Mouse (Mus musculus): ENCODE data around the gene Uap1l1. TPM values are rescaled to one million over a fixed set of nuclear protein-coding genes. Genes with fewer than 3 reads are reported as not detected.

Uap1l1 gene
- total RNA-seq (2023), result 10 to 100 TPM; 24.7 to 30.9 TPM

DNA sequence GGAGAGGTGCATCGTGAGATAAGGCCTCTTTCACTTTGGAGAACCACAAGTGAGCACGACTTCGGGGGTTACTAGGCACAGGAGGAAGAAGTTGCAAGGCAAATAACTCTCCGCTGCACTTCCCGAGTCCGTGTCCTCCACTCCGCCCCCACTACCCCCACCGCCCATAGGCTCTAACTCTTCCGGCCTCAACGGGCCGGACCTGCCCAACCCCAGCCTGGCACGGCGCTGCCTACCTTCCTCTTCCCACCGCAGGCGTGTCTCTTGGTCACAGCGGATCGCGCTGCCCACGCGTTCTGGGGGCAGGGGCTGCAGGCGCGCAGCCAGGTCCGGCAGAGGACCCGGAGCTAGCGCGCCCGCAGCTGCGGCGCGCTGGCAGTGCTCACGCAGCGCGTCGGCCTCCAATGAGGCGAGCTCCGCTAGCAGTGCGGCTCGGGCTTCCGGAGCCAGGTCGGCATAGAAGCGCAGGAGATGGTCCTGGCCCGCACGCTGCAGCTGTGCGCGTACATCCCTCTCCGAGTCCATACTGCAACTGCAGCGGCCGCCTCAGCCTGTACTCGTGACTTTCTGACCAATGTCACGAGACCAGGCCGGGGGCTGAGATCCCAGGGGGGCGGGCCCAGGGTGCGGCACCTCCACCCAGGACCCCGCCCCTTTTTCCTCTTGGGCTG, at the start of gene Uap1l1:
Gene Uap1l1 (minus strand): TSS at position 592 of the 671 bp plus-strand sequence.

GRCm38 (mm10) chr2:25399051-25399450, 33.6 kb upstream of the Uap1l1 start, which contains the start of gene Npdc1:
TSS of gene Npdc1 (plus strand) at chr2:25399351.

DNA sequence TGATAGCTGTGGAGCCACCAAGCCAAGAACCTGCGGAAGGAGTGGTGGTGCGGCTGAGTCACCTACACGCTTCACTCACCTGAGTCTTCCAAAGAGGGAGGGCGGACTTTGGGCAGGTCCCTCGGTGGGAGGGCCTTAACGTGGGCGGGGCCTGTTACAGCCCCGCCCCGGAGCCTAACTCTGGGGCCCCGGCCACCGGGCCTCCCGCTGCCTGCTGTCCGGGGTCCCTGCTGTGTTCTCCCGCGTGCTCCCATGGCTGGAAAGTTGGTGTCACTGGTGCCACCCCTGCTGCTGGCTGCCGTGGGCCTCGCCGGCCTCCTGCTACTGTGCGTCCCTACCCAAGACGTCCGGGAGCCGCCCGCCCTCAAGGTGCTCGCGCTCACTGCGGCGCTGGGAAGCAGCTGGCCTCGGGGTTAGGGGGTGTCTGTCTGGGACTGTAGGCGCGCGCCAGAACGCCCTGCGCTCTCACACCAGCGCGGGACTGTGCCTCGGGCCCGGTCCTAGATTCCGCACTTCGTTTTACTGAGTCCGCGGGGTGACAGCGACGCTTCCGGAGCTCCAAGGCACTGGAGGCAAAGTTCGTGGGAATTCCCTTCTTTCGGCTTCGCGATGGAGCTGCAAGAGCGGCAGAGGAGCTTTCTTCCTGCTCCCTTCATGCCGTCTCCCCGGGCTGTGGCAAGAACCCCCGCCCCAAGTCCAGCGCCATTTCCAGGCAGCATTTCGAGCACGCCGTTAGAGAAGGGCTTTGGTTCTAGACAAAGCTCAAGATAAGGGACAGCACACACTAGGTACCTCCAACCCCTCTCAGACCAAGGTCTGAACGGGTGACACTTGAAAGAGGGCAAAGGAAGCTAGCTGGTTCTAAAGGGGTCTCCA, 30.5 kb upstream of the Uap1l1 start, which contains the start of gene Entpd2:
Gene Entpd2 (plus strand): TSS at position 154 of the 876 bp plus-strand sequence.

GRCm38 (mm10) chr2:25371764-25372643, 6.5 kb upstream of the Uap1l1 start, which contains the start of gene Sapcd2:
TSS of gene Sapcd2 (plus strand) at chr2:25372321.

DNA sequence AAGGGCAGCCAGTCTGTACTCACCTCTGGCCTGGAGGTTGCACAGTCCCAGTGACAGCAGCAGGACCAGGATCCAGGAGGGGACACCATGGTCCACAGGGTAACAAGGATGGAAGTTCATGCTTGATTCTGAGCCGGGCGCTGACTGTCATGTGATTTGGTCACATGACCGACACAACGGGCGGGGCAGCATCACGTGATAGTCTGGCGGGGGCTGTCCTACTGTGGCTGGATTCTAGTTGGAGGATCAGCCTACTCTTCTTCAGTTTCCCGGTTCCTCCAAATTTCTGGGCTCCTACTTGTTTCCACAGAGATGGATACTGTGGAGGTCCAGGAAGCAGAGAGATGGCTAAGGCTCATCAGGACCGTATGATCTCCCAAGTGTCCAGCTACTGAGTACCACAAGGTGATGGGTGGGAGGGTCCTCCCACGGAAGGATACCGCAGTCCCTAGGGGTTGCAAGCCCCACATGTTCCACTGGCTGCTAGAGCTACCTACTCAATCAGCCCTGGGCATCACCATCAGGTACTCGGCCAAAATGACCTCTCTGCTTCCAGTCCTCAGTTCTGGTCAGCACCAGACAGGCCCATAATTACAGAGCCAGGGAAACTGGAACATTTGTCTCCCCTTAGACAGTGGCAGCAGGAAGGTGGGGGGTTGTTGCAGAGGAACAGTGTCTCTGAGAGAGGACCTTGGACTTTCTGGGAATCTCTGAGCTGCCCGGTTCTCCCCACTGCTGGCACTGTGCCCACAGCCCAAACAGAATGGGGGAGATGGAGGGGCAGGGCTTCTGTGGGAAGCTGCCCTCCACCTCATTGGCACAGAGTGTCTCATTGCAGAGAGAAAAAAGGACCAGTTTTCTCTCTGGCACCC, 9.0 kb downstream of the Uap1l1 start, which contains the start of gene Dpp7:
Gene Dpp7 (minus strand): TSS at position 152 of the 872 bp plus-strand sequence.

DNA sequence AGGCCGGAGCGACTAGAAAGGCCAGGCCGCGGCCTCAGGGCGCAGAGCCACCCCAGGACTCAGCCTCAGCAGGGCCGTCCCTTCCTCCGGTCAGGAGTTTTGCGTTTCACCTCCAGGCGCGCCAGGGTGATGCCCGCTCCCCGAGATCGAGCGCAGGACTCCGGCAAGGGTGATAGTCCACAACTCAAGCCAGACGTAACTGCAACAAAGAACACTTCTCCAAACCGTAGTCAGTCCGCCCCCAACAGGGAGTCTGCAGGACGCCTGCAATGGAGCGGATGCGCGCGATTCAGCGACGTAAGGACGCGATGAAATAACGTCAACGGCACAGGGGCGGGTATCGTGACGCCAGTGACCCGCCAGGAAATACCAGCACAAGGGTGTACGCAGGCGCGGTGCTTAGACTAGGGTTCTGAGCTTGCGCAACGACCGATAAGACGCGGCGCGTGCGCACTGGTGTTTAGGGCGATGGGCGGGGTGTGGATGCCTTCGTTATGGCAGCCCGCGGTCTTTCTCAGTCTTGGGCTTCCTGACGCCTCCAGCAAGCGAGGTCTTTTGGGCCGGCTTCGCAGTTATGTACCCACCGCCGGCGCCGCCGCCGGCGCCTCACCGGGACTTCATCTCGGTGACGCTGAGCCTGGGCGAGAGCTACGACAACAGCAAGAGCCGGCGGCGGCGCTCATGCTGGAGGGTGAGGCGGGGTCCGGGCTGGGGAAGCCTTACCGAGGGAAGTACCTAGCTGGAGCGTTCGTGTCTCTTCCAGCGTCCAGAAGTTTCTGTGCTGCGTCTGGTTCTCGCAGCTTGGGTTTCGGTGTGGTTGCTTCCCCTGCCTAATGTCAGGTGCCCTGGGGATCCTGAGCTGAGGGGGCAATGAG, 33.0 kb downstream of the Uap1l1 start, which contains the start of gene Man1b1:
Gene Man1b1 (plus strand): TSS at position 53 of the 875 bp plus-strand sequence.

GRCm38 (mm10) chr2:25318971-25319773, 46.3 kb downstream of the Uap1l1 start, which contains the start of gene Grin1:
TSS of gene Grin1 (minus strand) at chr2:25319187.

Other genes with a start within 250 kb of the Uap1l1 start
- gene Nrarp, start 184.9 kb downstream of the Uap1l1 start, total RNA-seq (2023), result 1 to 10 TPM; 5.6 to 5.8 TPM
- 10 to 100 TPM; 34.6 to 36.4 TPM for gene Tor4a, start 168.8 kb downstream of the Uap1l1 start, total RNA-seq (2023)
- gene Nelfb, start 154.2 kb downstream of the Uap1l1 start, total RNA-seq (2023), result 10 to 100 TPM; 48.9 to 59.0 TPM
- gene Stpg3, start 151.0 kb downstream of the Uap1l1 start, total RNA-seq (2023), result not detected
- not detected for gene Fam166a, start 146.9 kb downstream of the Uap1l1 start, total RNA-seq (2023)
- gene Tubb4b, start 141.0 kb downstream of the Uap1l1 start, total RNA-seq (2023), result 10 to 100 TPM; 47.5 to 50.6 TPM
- not detected for gene Slc34a3, start 131.3 kb downstream of the Uap1l1 start, total RNA-seq (2023)
- gene Rnf224, start 128.9 kb downstream of the Uap1l1 start, total RNA-seq (2023), result not detected
- gene Rnf208, start 123.4 kb downstream of the Uap1l1 start, total RNA-seq (2023), result under 1 TPM in 1 of 2 experiments, not detected in 1; 0.88 TPM
- gene Cysrt1, start 123.2 kb downstream of the Uap1l1 start, total RNA-seq (2023), result not detected
- 1 to 10 TPM; 2.3 to 2.6 TPM for gene AL732309.1, start 118.8 kb downstream of the Uap1l1 start, total RNA-seq (2023)
- gene Tmem203, start 110.2 kb downstream of the Uap1l1 start, total RNA-seq (2023), result 10 to 100 TPM; 14.0 to 21.2 TPM
- 10 to 100 TPM; 21.1 to 24.9 TPM for gene Tprn, start 103.1 kb downstream of the Uap1l1 start, total RNA-seq (2023)
- gene Ssna1, start 93.2 kb downstream of the Uap1l1 start, total RNA-seq (2023), result 10 to 100 TPM; 49.1 TPM
- gene Anapc2, start 93.2 kb downstream of the Uap1l1 start, total RNA-seq (2023), result 10 to 100 TPM; 83.4 to 88.1 TPM
- not detected for gene Tmem210, start 77.5 kb downstream of the Uap1l1 start, total RNA-seq (2023)
- not detected for gene Lrrc26, start 75.8 kb downstream of the Uap1l1 start, total RNA-seq (2023)
- not detected for gene Grin1, start 46.5 kb downstream of the Uap1l1 start, total RNA-seq (2023)
- 10 to 100 TPM; 33.9 to 41.6 TPM for gene Man1b1, start 33.3 kb downstream of the Uap1l1 start, total RNA-seq (2023)
- gene Dpp7, start 9.3 kb downstream of the Uap1l1 start, total RNA-seq (2023), result 10 to 100 TPM; 25.9 to 31.9 TPM
- gene Sapcd2, start 6.6 kb upstream of the Uap1l1 start, total RNA-seq (2023), result not detected
- not detected for gene Entpd2, start 30.2 kb upstream of the Uap1l1 start, total RNA-seq (2023)
- gene Npdc1, start 33.7 kb upstream of the Uap1l1 start, total RNA-seq (2023), result not detected
- 10 to 100 TPM; 15.6 to 17.3 TPM for gene Fut7, start 57.6 kb upstream of the Uap1l1 start, total RNA-seq (2023)
- 10 to 100 TPM; 35.3 to 36.1 TPM for gene Abca2, start 63.0 kb upstream of the Uap1l1 start, total RNA-seq (2023)
- not detected for gene Clic3, start 91.2 kb upstream of the Uap1l1 start, total RNA-seq (2023)
- gene Paxx, start 95.4 kb upstream of the Uap1l1 start, total RNA-seq (2023), result 10 to 100 TPM; 24.0 to 34.2 TPM
- gene Ptgds, start 104.4 kb upstream of the Uap1l1 start, total RNA-seq (2023), result not detected
- not detected for gene Lcn12, start 128.2 kb upstream of the Uap1l1 start, total RNA-seq (2023)
- gene Fbxw5, start 135.1 kb upstream of the Uap1l1 start, total RNA-seq (2023), result 10 to 100 TPM; 53.7 to 55.4 TPM
- 1 to 10 TPM in 1 of 2 experiments, not detected in 1; 1.0 TPM for gene C8g, start 136.0 kb upstream of the Uap1l1 start, total RNA-seq (2023)
- 10 to 100 TPM; 26.9 to 27.7 TPM for gene Traf2, start 181.3 kb upstream of the Uap1l1 start, total RNA-seq (2023)
- gene Edf1, start 192.2 kb upstream of the Uap1l1 start, total RNA-seq (2023), result 100 to 1,000 TPM; 117 to 141 TPM
- gene Mamdc4, start 209.2 kb upstream of the Uap1l1 start, total RNA-seq (2023), result 1 to 10 TPM; 1.4 to 1.7 TPM
- gene Phpt1, start 209.5 kb upstream of the Uap1l1 start, total RNA-seq (2023), result 1 to 10 TPM; 6.0 to 7.4 TPM
- 1 to 10 TPM; 2.2 to 3.5 TPM for gene Ajm1, start 216.1 kb upstream of the Uap1l1 start, total RNA-seq (2023)
- gene Rabl6, start 242.8 kb upstream of the Uap1l1 start, total RNA-seq (2023), result 10 to 100 TPM; 72.6 to 82.4 TPM

All from monocyte, adult 59 days (primary cell).